Mouse (Mus musculus) CH12.LX (cell line): ENCODE measurements at regions not wholly inside any gene's neighbourhood (a gene's known extent, or its start where the extent isn't known, plus 50 kb on each side); places are given as distances from the start of the nearest gene placed in this dataset.

Source experiments
- CHD2 ChIP-seq: IDR thresholded peaks from 2 replicates; pipeline ENCODE4 v1.6.1; 2011; ENCODE audit warnings: low read length, improper control_type of control experiment
- CTCF ChIP-seq, 2 experiments: IDR thresholded peaks in 1 of 2; conservative IDR thresholded peaks in 1 of 2; 2 replicates each; pipeline ENCODE4 v1.5.1; 2011 to 2012; ENCODE audit warnings: low read depth in 2 of 2, low read length in 2 of 2, improper control_type of control experiment in 1 of 2, inconsistent platforms in 1 of 2, mild to moderate bottlenecking in 1 of 2, moderate library complexity in 1 of 2
- E2F4 ChIP-seq: IDR thresholded peaks from 2 replicates; pipeline ENCODE4 v1.6.1; 2011; ENCODE audit warnings: low read depth, low read length, improper control_type of control experiment; ENCODE audit not compliant: insufficient replicate concordance
- EP300 ChIP-seq: IDR thresholded peaks from 2 replicates; pipeline ENCODE4 v1.6.1; 2011; ENCODE audit warnings: low read length, improper control_type of control experiment
- ETS1 ChIP-seq: conservative IDR thresholded peaks from 2 replicates; pipeline ENCODE4 v1.6.1; 2012; ENCODE audit warnings: low read depth, mild to moderate bottlenecking, inconsistent platforms, low read length, improper control_type of control experiment, moderate library complexity
- POLR2A ChIP-seq: IDR thresholded peaks from 2 replicates; pipeline ENCODE4 v1.6.1; 2011; ENCODE audit warnings: low read depth, mild to moderate bottlenecking, improper control_type of control experiment, low read length
- RAD21 ChIP-seq: IDR thresholded peaks from 2 replicates; pipeline ENCODE4 v1.6.1; 2011; ENCODE audit warnings: low read depth, mild to moderate bottlenecking, low read length, improper control_type of control experiment, moderate library complexity
- TBP ChIP-seq: conservative IDR thresholded peaks from 2 replicates; pipeline ENCODE4 v1.6.1; 2011; ENCODE audit warnings: low read depth, low read length, improper control_type of control experiment
- ZC3H11A ChIP-seq: IDR thresholded peaks from 2 replicates; pipeline ENCODE4 v1.6.1; 2012; ENCODE audit warnings: low read depth, mild to moderate bottlenecking, inconsistent platforms, low read length, improper control_type of control experiment
- ZNF384 ChIP-seq: IDR thresholded peaks from 2 replicates; pipeline ENCODE4 v1.6.1; 2012; ENCODE audit warnings: low read depth, low read length, improper control_type of control experiment, inconsistent platforms

- TF ChIP-seq CTCF (conservative IDR thresholded peaks at IDR 0.05 in 1 of 2, IDR thresholded peaks at IDR 0.05 in 1 of 2; ENCODE audit: low read depth in 2 of 2, low read length in 2 of 2) (no peak), ZC3H11A (no peak), ZNF384 (no peak), TBP (no peak), EP300 (no peak), CHD2 (no peak), RAD21 (no peak), E2F4 (no peak), POLR2A (no peak), ETS1 (no peak)
Measured at GRCm38 (mm10) chr4:75065782-75066181, 212.3 kb downstream of the Dmac1 start.
